Mouse (Mus musculus) limb, embryonic 13.5 days (tissue): Measurements from ENCODE around the gene Iqcd. TPM values are rescaled to one million over a fixed set of nuclear protein-coding genes. Genes with fewer than 3 reads are reported as not detected.

ENCODE experiments used
- ATAC-seq: fragments of 200-750 bp; cut with Nextera tagmentation; 2 replicates; pipeline ENCODE4 v1.8.0; 2017; ENCODE audit warnings: low read depth, moderate number of reproducible peaks, moderate TSS enrichment; ENCODE audit not compliant: low FRiP score
- H3K27ac ChIP-seq: fragments of 300-500 bp; sonication (generic); 2 replicates; pipeline ENCODE4 v1.5.1; 2015; ENCODE audit warnings: inconsistent platforms, mild to moderate bottlenecking, moderate library complexity
- H3K27me3 ChIP-seq: fragments of 300-500 bp; sonication (generic); 2 replicates; pipeline ENCODE4 v1.6.1; 2015; ENCODE audit warnings: mild to moderate bottlenecking, inconsistent platforms
- H3K36me3 ChIP-seq: fragments of 300-500 bp; sonication (generic); 2 replicates; pipeline ENCODE4 v1.6.1; 2015; ENCODE audit warnings: inconsistent platforms, mild to moderate bottlenecking, moderate library complexity
- H3K4me1 ChIP-seq: fragments of 300-500 bp; sonication (generic); 2 replicates; pipeline ENCODE4 v1.6.1; 2015; ENCODE audit warnings: inconsistent platforms
- H3K4me2 ChIP-seq: fragments of 300-500 bp; sonication (generic); replicated peaks from 2 replicates; pipeline ENCODE4 v1.6.1; 2015; ENCODE audit warnings: inconsistent platforms, mild to moderate bottlenecking, moderate library complexity
- H3K4me3 ChIP-seq: fragments of 300-500 bp; sonication (generic); 2 replicates; pipeline ENCODE4 v1.5.1; 2015; ENCODE audit warnings: moderate library complexity, mild to moderate bottlenecking, inconsistent platforms
- H3K9ac ChIP-seq: fragments of 300-500 bp; sonication (generic); 2 replicates; pipeline ENCODE4 v1.6.1; 2015; ENCODE audit warnings: mild to moderate bottlenecking, inconsistent platforms
- H3K9me3 ChIP-seq: fragments of 300-500 bp; sonication (generic); 2 replicates; pipeline ENCODE4 v1.6.1; 2016; ENCODE audit warnings: inconsistent platforms
- WGBS: fragments of 180-500 bp; shearing (Covaris S2); methylation state at CpG from one replicate; pipeline ENCODE4 v1.1.7; 2015; 5-methylcytosine and 5-hydroxymethylcytosine counted together
- polyA plus RNA-seq: library from polyadenylated mRNA; unstranded; fragments of >200 nt; fragmentation: Nextera tagmentation; extraction: Ambion mirVana; gene quantifications from 2 replicates; pipeline ENCODE4 v1.2.1, GENCODE M21; 2015

The Iqcd gene
- polyA plus RNA-seq, 1 experiment from 2014 or later: 0.69 TPM

- H3K9ac ChIP-seq: peak overlapping the region; percentile 45; the same call in 1 of the 2 replicates
- ATAC-seq: no peak
- H3K4me2 ChIP-seq: no peak overlapping the region
- H3K27me3 ChIP-seq: no peaks in the 10 kb centered on the region
- no peak overlapping the region for H3K27ac ChIP-seq
- 47% methylated on average over 5 of the region's 5 CpGs for WGBS
- H3K9me3 ChIP-seq: no peaks in the 10 kb centered on the region
- H3K36me3 ChIP-seq: peaks cover 100% of the 10 kb centered on the region
- H3K4me1 ChIP-seq: peaks cover 8% of the 10 kb centered on the region
- no peak overlapping the region for H3K4me3 ChIP-seq
Observed at GRCm38 (mm10) chr5:120622198-120622851, 33.5 kb downstream of the Iqcd start.

- H3K4me3 ChIP-seq: no peak overlapping the region
- no peak for ATAC-seq
- H3K27ac ChIP-seq: no peak overlapping the region
- 95% methylated on average over 10 of the region's 10 CpGs for WGBS
- no peak overlapping the region for H3K9ac ChIP-seq
- no peak overlapping the region for H3K4me2 ChIP-seq
- peaks cover 95% of the 10 kb centered on the region for H3K36me3 ChIP-seq
- H3K27me3 ChIP-seq: peaks cover 1% of the 10 kb centered on the region; the same call in 1 of the 2 replicates
- H3K4me1 ChIP-seq: peaks cover 14% of the 10 kb centered on the region
- no peaks in the 10 kb centered on the region for H3K9me3 ChIP-seq
Observed at GRCm38 (mm10) chr5:120624427-120624826, 35.6 kb downstream of the Iqcd start.

- no peak overlapping the region for H3K9ac ChIP-seq
- H3K4me3 ChIP-seq: no peak overlapping the region
- ATAC-seq: no peak
- H3K4me1 ChIP-seq: peaks cover 18% of the 10 kb centered on the region
- no peak overlapping the region for H3K27ac ChIP-seq
- no peak overlapping the region for H3K4me2 ChIP-seq
- no peaks in the 10 kb centered on the region for H3K9me3 ChIP-seq
- H3K27me3 ChIP-seq: peaks cover 21% of the 10 kb centered on the region
- WGBS: 29% methylated on average over 19 of the region's 19 CpGs
- peaks cover 76% of the 10 kb centered on the region for H3K36me3 ChIP-seq
Observed at GRCm38 (mm10) chr5:120626399-120626798, 37.6 kb downstream of the Iqcd start.

GRCm38 (mm10) chr5:120627515-120628300 lies 38.9 kb downstream of the Iqcd start:
- peaks cover 32% of the 10 kb centered on the region for H3K27me3 ChIP-seq
- peaks cover 6% of the 10 kb centered on the region; the same call in 1 of the 2 replicates for H3K9me3 ChIP-seq
- 0 out of 2 replicates have a peak, but pooled peaks have one; percentile 29 for ATAC-seq
- H3K4me2 ChIP-seq: no peak overlapping the region
- H3K27ac ChIP-seq: no peak overlapping the region; the same call in 1 of the 2 replicates
- H3K9ac ChIP-seq: no peak overlapping the region
- peaks cover 10% of the 10 kb centered on the region for H3K4me1 ChIP-seq
- 90% methylated on average over 15 of the region's 15 CpGs for WGBS
- no peak overlapping the region for H3K4me3 ChIP-seq
- peaks cover 63% of the 10 kb centered on the region for H3K36me3 ChIP-seq

- Histone ChIP-seq H3K9me3 (peaks cover 6% of the 10 kb centered on the region; the same call in 1 of the 2 replicates), H3K4me1 (peaks cover 10% of the 10 kb centered on the region), H3K4me3 (no peak overlapping the region), H3K36me3 (peaks cover 53% of the 10 kb centered on the region), H3K27me3 (peaks cover 35% of the 10 kb centered on the region), H3K4me2 (no peak overlapping the region), H3K27ac (no peak overlapping the region), H3K9ac (no peak overlapping the region)
- no peak for ATAC-seq
- WGBS: 58% methylated on average over 7 of the region's 7 CpGs
Observed at GRCm38 (mm10) chr5:120628624-120629023, 39.8 kb downstream of the Iqcd start.

GRCm38 (mm10) chr5:120631128-120631527 lies 42.3 kb downstream of the Iqcd start:
- peaks cover 10% of the 10 kb centered on the region for H3K4me1 ChIP-seq
- WGBS: 8% methylated on average over 29 of the region's 29 CpGs
- peak overlapping the region; percentile 48; the same call in 1 of the 2 replicates for H3K9ac ChIP-seq
- peaks cover 28% of the 10 kb centered on the region for H3K36me3 ChIP-seq
- H3K4me3 ChIP-seq: peak overlapping the region; percentile 22
- no peak for ATAC-seq
- H3K9me3 ChIP-seq: peaks cover 6% of the 10 kb centered on the region; the same call in 1 of the 2 replicates
- no peak overlapping the region for H3K27ac ChIP-seq
- peak overlapping the region; percentile 56 for H3K4me2 ChIP-seq
- peaks cover 43% of the 10 kb centered on the region for H3K27me3 ChIP-seq

GRCm38 (mm10) chr5:120631892-120632291 lies 43.1 kb downstream of the Iqcd start:
- H3K9ac ChIP-seq: no peak overlapping the region
- peaks cover 10% of the 10 kb centered on the region for H3K4me1 ChIP-seq
- WGBS: 96% methylated on average over 5 of the region's 5 CpGs

GRCm38 (mm10) chr5:120634131-120634530 lies 45.3 kb downstream of the Iqcd start, which contains the start of gene Cfap73:
Gene Cfap73, minus strand, starts transcription at chr5:120634235.
- no peak within 1 kb of the TSS for H3K4me2 ChIP-seq
- H3K9me3 ChIP-seq: peaks cover 6% of the 10 kb centered on the region; the same call in 1 of the 2 replicates
- H3K4me1 ChIP-seq: peaks cover 4% of the 10 kb centered on the region; the same call in 1 of the 2 replicates
- no peak within 1 kb of the TSS for H3K9ac ChIP-seq
- no peak within 1 kb of the TSS for H3K4me3 ChIP-seq
- ATAC-seq: no peak
- H3K27me3 ChIP-seq: peaks cover 43% of the 10 kb centered on the region
- no peak within 1 kb of the TSS for H3K27ac ChIP-seq
- no peaks in the 10 kb centered on the region for H3K36me3 ChIP-seq
- 64% methylated on average over 9 of the region's 9 CpGs for WGBS

More at GRCm38 (mm10) chr5:120631892-120632291, 43.1 kb downstream of the Iqcd start:
- no peak overlapping the region for H3K4me2 ChIP-seq
- no peak overlapping the region for H3K4me3 ChIP-seq
- H3K27me3 ChIP-seq: peaks cover 43% of the 10 kb centered on the region
- H3K27ac ChIP-seq: no peak overlapping the region
- H3K36me3 ChIP-seq: peaks cover 21% of the 10 kb centered on the region
- H3K9me3 ChIP-seq: peaks cover 6% of the 10 kb centered on the region; the same call in 1 of the 2 replicates
- ATAC-seq: no peak

GRCm38 (mm10) chr5:120634860-120635259 lies 46.0 kb downstream of the Iqcd start:
- H3K4me3 ChIP-seq: no peak overlapping the region
- H3K4me2 ChIP-seq: no peak overlapping the region
- H3K4me1 ChIP-seq: peaks cover 4% of the 10 kb centered on the region; the same call in 1 of the 2 replicates
- H3K36me3 ChIP-seq: no peaks in the 10 kb centered on the region
- WGBS: 42% methylated on average over 5 of the region's 5 CpGs
- ATAC-seq: no peak
- no peak overlapping the region for H3K27ac ChIP-seq
- peaks cover 6% of the 10 kb centered on the region; the same call in 1 of the 2 replicates for H3K9me3 ChIP-seq
- H3K9ac ChIP-seq: no peak overlapping the region
- peaks cover 37% of the 10 kb centered on the region for H3K27me3 ChIP-seq

GRCm38 (mm10) chr5:120635633-120636032 lies 46.8 kb downstream of the Iqcd start:
- no peaks in the 10 kb centered on the region for H3K36me3 ChIP-seq
- ATAC-seq: no peak
- H3K27ac ChIP-seq: no peak overlapping the region
- no peak overlapping the region for H3K4me2 ChIP-seq
- 75% methylated on average over 5 of the region's 5 CpGs for WGBS
- peaks cover 4% of the 10 kb centered on the region; the same call in 1 of the 2 replicates for H3K4me1 ChIP-seq
- peaks cover 6% of the 10 kb centered on the region; the same call in 1 of the 2 replicates for H3K9me3 ChIP-seq
- H3K4me3 ChIP-seq: no peak overlapping the region
- H3K9ac ChIP-seq: no peak overlapping the region
- H3K27me3 ChIP-seq: peaks cover 30% of the 10 kb centered on the region

GRCm38 (mm10) chr5:120640094-120640493 lies 51.3 kb downstream of the Iqcd start:
- Histone ChIP-seq H3K4me3 (no peak overlapping the region), H3K27me3 (peaks cover 7% of the 10 kb centered on the region; the same call in 1 of the 2 replicates), H3K9ac (no peak overlapping the region), H3K9me3 (no peaks in the 10 kb centered on the region), H3K4me1 (no peaks in the 10 kb centered on the region), H3K36me3 (no peaks in the 10 kb centered on the region), H3K4me2 (no peak overlapping the region), H3K27ac (no peak overlapping the region)
- 89% methylated on average over 7 of the region's 7 CpGs for WGBS
- no peak for ATAC-seq
